Mouse (Mus musculus) MN1 (cell line): Measurements from ENCODE around the gene Lin54.

ENCODE experiments used
- DNase-seq: peaks from one replicate; pipeline ENCODE4 v3.0.0-alpha.2; 2016; ENCODE audit warnings: low spot score

Lin54 gene

GRCm38 (mm10) chr5:100500458-100500961 lies at the start of gene Lin54:
Lin54 (minus strand) TSS chr5:100500639.
- DNase-seq = peak; percentile 93

GRCm38 (mm10) chr5:100550151-100550550 lies 49.7 kb upstream of the Lin54 start:
- no peak for DNase-seq

- DNase-seq = no peak
Observed at GRCm38 (mm10) chr5:100549311-100549710, 48.9 kb upstream of the Lin54 start.

GRCm38 (mm10) chr5:100548236-100548635 lies 47.8 kb upstream of the Lin54 start:
- no peak for DNase-seq

GRCm38 (mm10) chr5:100546294-100547080 lies 46.0 kb upstream of the Lin54 start:
- peak; percentile 21 for DNase-seq

- DNase-seq = peak; percentile 65
Observed at GRCm38 (mm10) chr5:100536638-100537037, 36.2 kb upstream of the Lin54 start.

GRCm38 (mm10) chr5:100535826-100536225 lies 35.4 kb upstream of the Lin54 start:
- no peak for DNase-seq

GRCm38 (mm10) chr5:100526164-100526563 lies 25.7 kb upstream of the Lin54 start:
- DNase-seq = no peak

- no peak for DNase-seq
Observed at GRCm38 (mm10) chr5:100525620-100526019, 25.2 kb upstream of the Lin54 start.

GRCm38 (mm10) chr5:100524921-100525320 lies 24.5 kb upstream of the Lin54 start:
- DNase-seq = no peak

GRCm38 (mm10) chr5:100523331-100523730 lies 22.9 kb upstream of the Lin54 start:
- DNase-seq = no peak

GRCm38 (mm10) chr5:100520223-100520622 lies 19.8 kb upstream of the Lin54 start:
- DNase-seq = no peak

- no peak for DNase-seq
Observed at GRCm38 (mm10) chr5:100519027-100519411, 18.6 kb upstream of the Lin54 start.

GRCm38 (mm10) chr5:100518049-100519026 lies 17.9 kb upstream of the Lin54 start, which contains the start of gene Cops4:
Cops4 (plus strand) TSS chr5:100518309.
- DNase-seq = peak; percentile 99

GRCm38 (mm10) chr5:100512576-100512975 lies 12.1 kb upstream of the Lin54 start:
- no peak for DNase-seq

- no peak for DNase-seq
Observed at GRCm38 (mm10) chr5:100509247-100509646, 8.8 kb upstream of the Lin54 start.

- no peak for DNase-seq
Observed at GRCm38 (mm10) chr5:100501267-100501666, 828 bp upstream of the Lin54 start.

- DNase-seq = peak; percentile 72
Observed at GRCm38 (mm10) chr5:100499831-100500304, 571 bp downstream of the Lin54 start.

- no peak for DNase-seq
Observed at GRCm38 (mm10) chr5:100499243-100499642, 1.2 kb downstream of the Lin54 start.

- DNase-seq = peak; percentile 78
Observed at GRCm38 (mm10) chr5:100498436-100499180, 1.8 kb downstream of the Lin54 start.

GRCm38 (mm10) chr5:100491704-100492103 lies 8.7 kb downstream of the Lin54 start:
- no peak for DNase-seq

GRCm38 (mm10) chr5:100489340-100489739 lies 11.1 kb downstream of the Lin54 start:
- DNase-seq = no peak
